Mouse (Mus musculus) liver, embryonic 15.5 days (tissue): ENCODE data around the gene Pex14. TPM values are rescaled to one million over a fixed set of nuclear protein-coding genes. Genes with fewer than 3 reads are reported as not detected.

Experiments used
- ATAC-seq: fragments of 200-750 bp; cut with Nextera tagmentation; 2 replicates; pipeline ENCODE4 v1.8.0; 2017; ENCODE audit warnings: moderate number of reproducible peaks, mild to moderate bottlenecking, moderate library complexity; ENCODE audit not compliant: insufficient read depth
- H3K27ac ChIP-seq: fragments of 300-500 bp; sonication (generic); replicated peaks from 2 replicates; pipeline ENCODE4 v1.5.1; 2015; ENCODE audit warnings: mild to moderate bottlenecking, inconsistent platforms
- H3K27me3 ChIP-seq: fragments of 300-500 bp; sonication (generic); 2 replicates; pipeline ENCODE4 v1.6.1; 2015; ENCODE audit warnings: mild to moderate bottlenecking, inconsistent platforms
- H3K36me3 ChIP-seq: fragments of 300-500 bp; sonication (generic); replicated peaks from 2 replicates; pipeline ENCODE4 v1.6.1; 2015; ENCODE audit warnings: moderate library complexity, mild to moderate bottlenecking, inconsistent platforms
- H3K4me1 ChIP-seq: fragments of 300-500 bp; sonication (generic); replicated peaks from 2 replicates; pipeline ENCODE4 v1.6.1; 2015; ENCODE audit warnings: inconsistent platforms
- H3K4me2 ChIP-seq: fragments of 300-500 bp; sonication (generic); 2 replicates; pipeline ENCODE4 v1.6.1; 2015; ENCODE audit warnings: moderate library complexity, mild to moderate bottlenecking, inconsistent platforms
- H3K4me3 ChIP-seq: fragments of 300-500 bp; sonication (generic); replicated peaks from 2 replicates; pipeline ENCODE4 v1.5.1; 2015; ENCODE audit warnings: mild to moderate bottlenecking, inconsistent platforms
- H3K9ac ChIP-seq: fragments of 300-500 bp; sonication (generic); 2 replicates; pipeline ENCODE4 v1.6.1; 2015; ENCODE audit warnings: moderate library complexity, mild to moderate bottlenecking, inconsistent platforms
- H3K9me3 ChIP-seq: fragments of 300-500 bp; sonication (generic); replicated peaks from 2 replicates; pipeline ENCODE4 v1.6.1; 2016; ENCODE audit warnings: inconsistent platforms
- WGBS: fragments of 180-500 bp; shearing (Covaris S2); methylation state at CpG from one replicate; pipeline ENCODE4 v1.1.7; 2015; ENCODE audit warnings: mixed read lengths; ENCODE audit not compliant: insufficient replicate concordance; 5-methylcytosine and 5-hydroxymethylcytosine counted together
- polyA plus RNA-seq: library from polyadenylated mRNA; unstranded; fragments of >200 nt; fragmentation: Nextera tagmentation; extraction: Ambion mirVana; gene quantifications from 2 replicates; pipeline ENCODE4 v1.2.1, GENCODE M21; 2015

Pex14 gene
- polyA plus RNA-seq, 1 experiment from 2014 or later: 27.2 TPM

GRCm38 (mm10) chr4:149055847-149056246, 43.8 kb downstream of the Pex14 start:
- Histone ChIP-seq H3K4me1 (peaks cover 5% of the 10 kb centered on the region; the same call in 1 of the 2 replicates), H3K27ac (no peak overlapping the region), H3K36me3 (no peaks in the 10 kb centered on the region), H3K4me2 (no peak overlapping the region), H3K27me3 (peaks cover 1% of the 10 kb centered on the region; the same call in 1 of the 2 replicates), H3K4me3 (no peak overlapping the region), H3K9ac (no peak overlapping the region), H3K9me3 (no peaks in the 10 kb centered on the region)
- ATAC-seq: no peak
- WGBS: 59% methylated on average over 6 of the region's 6 CpGs

DNA sequence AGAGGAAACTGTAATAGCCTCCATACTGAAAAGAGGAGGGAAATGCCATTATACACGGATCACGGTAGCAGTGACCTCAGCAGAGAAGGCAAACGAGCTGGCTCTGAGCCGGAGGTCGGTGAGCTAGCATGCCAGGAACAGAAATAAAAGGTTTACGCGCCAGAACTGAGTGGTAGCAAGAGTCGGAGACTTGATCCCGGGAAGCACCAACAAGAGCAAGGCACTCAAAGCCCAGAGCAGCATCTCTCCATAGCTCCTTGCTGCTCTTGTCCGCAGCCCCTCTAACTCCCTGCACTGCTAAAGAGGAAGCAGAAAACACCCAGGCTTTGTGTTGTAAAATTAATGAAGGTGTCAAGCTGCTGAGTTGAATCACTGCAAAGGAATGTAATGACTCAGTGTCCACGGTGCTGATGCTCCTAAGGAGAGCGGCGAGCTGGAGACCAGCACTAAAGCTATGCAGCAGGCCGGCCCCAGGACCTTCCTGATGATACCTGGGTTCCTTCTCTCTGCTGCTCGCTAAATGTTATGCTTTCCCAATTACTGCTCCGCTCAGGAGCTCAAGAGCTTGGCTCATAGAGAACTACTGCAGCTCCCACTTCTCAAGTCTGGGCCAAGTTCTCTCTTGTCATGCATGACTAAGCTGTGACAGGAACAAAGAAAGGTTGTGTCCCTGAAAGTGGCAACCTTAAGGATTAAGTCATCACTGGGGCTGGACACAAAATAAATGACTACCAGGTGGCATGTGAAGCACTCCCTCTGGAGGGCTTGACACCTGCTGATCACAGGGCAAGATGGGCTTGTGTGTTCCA, 50.1 kb downstream of the Pex14 start:
- H3K4me3 ChIP-seq: no peak overlapping the region
- peaks cover 14% of the 10 kb centered on the region; the same call in 1 of the 2 replicates for H3K27me3 ChIP-seq
- no peaks in the 10 kb centered on the region for H3K9me3 ChIP-seq
- no peak overlapping the region for H3K27ac ChIP-seq
- peaks cover 27% of the 10 kb centered on the region for H3K4me1 ChIP-seq
- H3K9ac ChIP-seq: no peak overlapping the region
- H3K36me3 ChIP-seq: no peaks in the 10 kb centered on the region
- 21% methylated on average over 16 of the region's 16 CpGs for WGBS
- ATAC-seq: no peak
- no peak overlapping the region for H3K4me2 ChIP-seq

DNA sequence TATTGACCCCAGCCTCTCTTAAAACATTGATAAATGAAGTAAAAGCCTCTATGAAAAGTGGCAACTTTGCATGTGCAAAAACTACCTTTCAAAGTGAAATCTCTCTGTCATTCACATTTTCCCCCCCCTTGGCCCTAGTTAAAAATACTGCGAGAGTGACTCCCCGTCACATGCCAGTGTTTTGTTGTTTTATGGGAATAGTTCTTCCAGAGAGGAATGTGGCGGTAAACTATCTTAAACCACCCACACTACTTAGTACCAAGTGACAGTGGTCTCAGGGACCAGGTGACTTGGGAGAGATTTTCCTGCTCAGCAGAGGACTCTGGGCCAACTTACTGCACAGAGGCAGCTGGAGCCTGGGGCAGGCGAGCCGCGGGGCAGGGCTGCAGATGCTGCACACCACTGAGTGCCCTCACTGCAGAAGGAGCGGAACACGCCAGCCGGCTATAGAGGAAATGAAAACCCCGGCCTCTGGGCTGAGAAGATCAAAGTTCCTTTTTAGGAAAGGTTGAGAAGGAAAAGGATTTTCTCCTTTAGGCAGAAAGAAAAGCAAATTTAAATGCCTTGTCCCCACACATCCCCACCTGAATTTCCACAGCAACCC, 50.9 kb downstream of the Pex14 start:
- H3K4me1 ChIP-seq: peaks cover 27% of the 10 kb centered on the region
- H3K4me3 ChIP-seq: no peak overlapping the region
- no peak for ATAC-seq
- no peak overlapping the region for H3K9ac ChIP-seq
- no peaks in the 10 kb centered on the region for H3K9me3 ChIP-seq
- 38% methylated on average over 10 of the region's 10 CpGs for WGBS
- peaks cover 14% of the 10 kb centered on the region; the same call in 1 of the 2 replicates for H3K27me3 ChIP-seq
- H3K27ac ChIP-seq: no peak overlapping the region
- H3K4me2 ChIP-seq: no peak overlapping the region
- H3K36me3 ChIP-seq: no peaks in the 10 kb centered on the region

DNA sequence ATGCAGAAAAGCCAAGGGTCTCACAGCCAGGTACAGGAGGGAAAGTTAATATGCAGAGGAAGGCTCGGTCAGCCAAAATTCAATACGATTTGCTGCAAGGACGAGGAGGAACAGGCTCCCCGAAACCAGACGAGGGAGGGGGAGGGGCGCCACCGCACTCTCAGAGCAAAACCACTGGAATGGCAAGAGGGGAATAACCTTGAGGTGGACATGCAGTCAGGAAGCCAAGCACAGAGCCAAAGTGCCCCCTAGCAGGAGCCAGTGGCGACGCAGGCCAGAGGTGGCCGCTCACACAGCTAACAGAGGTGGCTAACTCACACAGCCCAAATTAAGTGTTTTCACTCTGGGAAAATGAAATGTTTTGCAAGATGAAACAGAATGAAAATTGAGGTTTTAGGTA, 52.3 kb downstream of the Pex14 start:
- Histone ChIP-seq H3K4me2 (no peak overlapping the region), H3K27ac (no peak overlapping the region), H3K9me3 (no peaks in the 10 kb centered on the region), H3K4me1 (peaks cover 27% of the 10 kb centered on the region), H3K36me3 (no peaks in the 10 kb centered on the region), H3K9ac (no peak overlapping the region), H3K4me3 (no peak overlapping the region), H3K27me3 (peaks cover 14% of the 10 kb centered on the region; the same call in 1 of the 2 replicates)
- 13% methylated on average over 10 of the region's 10 CpGs for WGBS
- no peak for ATAC-seq

DNA sequence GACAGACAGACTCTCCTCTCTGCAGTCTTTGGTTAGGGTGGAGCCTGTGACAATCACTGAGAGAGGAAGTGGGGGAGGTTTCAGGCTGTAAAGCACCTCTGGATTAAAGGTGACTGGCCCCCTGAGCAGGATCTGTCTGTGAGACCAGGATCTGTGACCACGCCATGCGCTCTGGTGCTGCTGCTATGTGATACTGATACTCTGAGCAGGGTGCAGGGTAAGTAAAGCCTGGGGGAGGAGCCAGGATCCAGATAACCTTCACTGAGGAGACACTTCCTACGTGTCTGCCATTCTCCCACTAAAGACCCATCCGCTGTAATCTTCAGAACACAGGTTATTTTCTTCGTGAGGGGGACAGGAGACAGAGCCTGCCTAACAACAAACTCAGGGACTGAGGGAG, 53.8 kb downstream of the Pex14 start:
- Histone ChIP-seq H3K4me2 (no peak overlapping the region), H3K27me3 (peaks cover 13% of the 10 kb centered on the region; the same call in 1 of the 2 replicates), H3K27ac (no peak overlapping the region), H3K9me3 (no peaks in the 10 kb centered on the region), H3K4me1 (peaks cover 27% of the 10 kb centered on the region), H3K4me3 (no peak overlapping the region), H3K36me3 (peaks cover 3% of the 10 kb centered on the region; the same call in 1 of the 2 replicates), H3K9ac (no peak overlapping the region)
- peak; percentile 59 for ATAC-seq
- WGBS: 16% methylated on average over 5 of the region's 5 CpGs

- no peak overlapping the region for H3K27ac ChIP-seq
- no peaks in the 10 kb centered on the region for H3K4me1 ChIP-seq
- H3K4me2 ChIP-seq: no peak overlapping the region
- H3K27me3 ChIP-seq: no peaks in the 10 kb centered on the region
- H3K9me3 ChIP-seq: no peaks in the 10 kb centered on the region
- H3K36me3 ChIP-seq: peaks cover 6% of the 10 kb centered on the region; the same call in 1 of the 2 replicates
- ATAC-seq: no peak
- WGBS: 73% methylated on average over 6 of the region's 6 CpGs
- no peak overlapping the region for H3K4me3 ChIP-seq
- H3K9ac ChIP-seq: no peak overlapping the region
Measured at GRCm38 (mm10) chr4:149040289-149040688, 59.4 kb downstream of the Pex14 start.

- H3K4me1 ChIP-seq: no peaks in the 10 kb centered on the region
- 57% methylated on average over 6 of the region's 6 CpGs for WGBS
- H3K4me3 ChIP-seq: no peak overlapping the region
- H3K9me3 ChIP-seq: no peaks in the 10 kb centered on the region
- no peak overlapping the region for H3K9ac ChIP-seq
- no peak for ATAC-seq
- no peaks in the 10 kb centered on the region for H3K27me3 ChIP-seq
- peaks cover 6% of the 10 kb centered on the region; the same call in 1 of the 2 replicates for H3K36me3 ChIP-seq
- no peak overlapping the region for H3K27ac ChIP-seq
- no peak overlapping the region for H3K4me2 ChIP-seq
Measured at GRCm38 (mm10) chr4:149037706-149038105, 62.0 kb downstream of the Pex14 start.

- Histone ChIP-seq H3K9ac (no peak overlapping the region), H3K36me3 (peaks cover 6% of the 10 kb centered on the region; the same call in 1 of the 2 replicates), H3K27ac (no peak overlapping the region), H3K4me3 (no peak overlapping the region), H3K9me3 (no peaks in the 10 kb centered on the region), H3K4me2 (no peak overlapping the region), H3K4me1 (no peaks in the 10 kb centered on the region), H3K27me3 (no peaks in the 10 kb centered on the region)
- no peak for ATAC-seq
- 65% methylated on average over 9 of the region's 9 CpGs for WGBS
Measured at GRCm38 (mm10) chr4:149036592-149036991, 63.1 kb downstream of the Pex14 start.

DNA sequence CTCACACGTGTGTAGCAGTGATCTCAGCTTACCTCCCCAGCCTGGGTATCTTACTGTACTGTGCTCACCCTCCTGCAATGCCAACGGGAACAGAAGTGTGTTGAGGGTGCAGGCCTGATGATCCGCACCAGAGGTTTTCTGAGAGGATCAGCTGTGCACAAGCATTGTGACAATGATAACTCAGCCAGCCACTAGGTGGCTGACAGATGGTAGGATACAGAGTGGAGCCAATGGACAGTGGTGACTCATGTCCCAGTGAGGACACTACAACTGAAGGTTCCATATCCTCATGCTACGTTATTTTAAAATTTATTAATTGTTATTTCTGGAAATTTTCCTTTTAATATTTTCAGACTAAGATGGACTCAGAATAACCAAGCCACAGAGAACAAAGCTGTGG, 68.2 kb downstream of the Pex14 start:
- H3K4me2 ChIP-seq: no peak overlapping the region
- no peak overlapping the region for H3K27ac ChIP-seq
- H3K27me3 ChIP-seq: no peaks in the 10 kb centered on the region
- WGBS: 62% methylated on average over 4 of the region's 4 CpGs
- H3K9ac ChIP-seq: no peak overlapping the region
- 0 out of 2 replicates have a peak, but pooled peaks cover 4% of the 10 kb centered on the region for H3K4me1 ChIP-seq
- ATAC-seq: no peak
- H3K9me3 ChIP-seq: no peaks in the 10 kb centered on the region
- H3K4me3 ChIP-seq: no peak overlapping the region
- no peaks in the 10 kb centered on the region for H3K36me3 ChIP-seq

DNA sequence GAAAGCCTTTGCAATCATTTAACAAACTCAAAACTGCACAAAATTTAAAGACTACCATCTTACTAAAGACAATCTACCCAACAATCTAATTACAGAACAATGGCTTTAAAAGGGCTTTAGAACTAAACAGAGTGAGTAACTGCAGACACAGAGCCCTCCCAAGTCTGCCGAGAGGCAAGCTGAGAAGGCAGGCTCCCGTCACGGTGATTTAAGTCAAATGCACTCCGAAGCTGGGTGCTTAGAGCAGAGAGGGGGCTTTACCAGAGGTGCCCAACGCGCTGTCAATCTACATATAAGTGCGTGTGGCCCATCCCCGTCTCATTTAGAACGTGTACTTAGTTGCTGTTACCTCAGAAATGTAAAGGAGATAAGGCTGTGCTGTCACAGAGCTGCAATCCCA, 72.1 kb downstream of the Pex14 start:
- H3K4me2 ChIP-seq: no peak overlapping the region
- no peaks in the 10 kb centered on the region for H3K36me3 ChIP-seq
- WGBS: 76% methylated on average over 9 of the region's 9 CpGs
- H3K9me3 ChIP-seq: no peaks in the 10 kb centered on the region
- no peak for ATAC-seq
- no peak overlapping the region for H3K4me3 ChIP-seq
- H3K9ac ChIP-seq: no peak overlapping the region
- H3K27ac ChIP-seq: no peak overlapping the region
- H3K27me3 ChIP-seq: no peaks in the 10 kb centered on the region
- H3K4me1 ChIP-seq: 0 out of 2 replicates have a peak, but pooled peaks cover 4% of the 10 kb centered on the region

GRCm38 (mm10) chr4:149025242-149025641, 74.4 kb downstream of the Pex14 start:
- H3K36me3 ChIP-seq: no peaks in the 10 kb centered on the region
- 76% methylated on average over 10 of the region's 10 CpGs for WGBS
- no peaks in the 10 kb centered on the region for H3K9me3 ChIP-seq
- no peak overlapping the region for H3K4me3 ChIP-seq
- no peaks in the 10 kb centered on the region for H3K27me3 ChIP-seq
- 0 out of 2 replicates have a peak, but pooled peaks cover 4% of the 10 kb centered on the region for H3K4me1 ChIP-seq
- ATAC-seq: no peak
- H3K9ac ChIP-seq: no peak overlapping the region
- no peak overlapping the region for H3K27ac ChIP-seq
- no peak overlapping the region for H3K4me2 ChIP-seq
